Mouse (Mus musculus): ENCODE data around the gene Gpr39.

- no peak for TF ChIP-seq MAFK (IDR thresholded peaks at IDR 0.05; ENCODE audit: insufficient read depth, low read depth, low read length)
- TF ChIP-seq HCFC1 (IDR thresholded peaks at IDR 0.05; ENCODE audit: borderline replicate concordance, insufficient read depth, low read length) = no peak
Measured at GRCm38 (mm10) chr1:125693541-125693940, 16.7 kb downstream of the Gpr39 start.

Data from ES-E14 (cell line).